Mouse (Mus musculus) lung, adult 18-20 months (tissue): ENCODE results near the gene Ins2.

Experiments used
- DNase-seq, 2 experiments: peaks; one replicate each; pipeline ENCODE4 v3.0.0; 2022; ENCODE audit warnings: mixed read lengths in 2 of 2

The Ins2 gene

GRCm38 (mm10) chr7:142663931-142664421, 79.2 kb downstream of the Ins2 start:
- DNase-seq, result no peak

- no peak for DNase-seq
Observed at GRCm38 (mm10) chr7:142663151-142663550, 80.0 kb downstream of the Ins2 start.

- DNase-seq, result no peak
Observed at GRCm38 (mm10) chr7:142661811-142662210, 81.4 kb downstream of the Ins2 start.

GRCm38 (mm10) chr7:142661046-142661445, 82.1 kb downstream of the Ins2 start:
- no peak for DNase-seq

- no peak for DNase-seq
Observed at GRCm38 (mm10) chr7:142660651-142660945, 82.6 kb downstream of the Ins2 start.

GRCm38 (mm10) chr7:142659767-142660650, 83.2 kb downstream of the Ins2 start:
- no peak for DNase-seq

GRCm38 (mm10) chr7:142659181-142659681, 84.0 kb downstream of the Ins2 start:
- DNase-seq, result peak in 1 of 2 experiments; percentile 12

- no peak for DNase-seq
Observed at GRCm38 (mm10) chr7:142658681-142659180, 84.5 kb downstream of the Ins2 start.

GRCm38 (mm10) chr7:142657821-142658614, 85.2 kb downstream of the Ins2 start:
- DNase-seq, result no peak

GRCm38 (mm10) chr7:142657341-142657791, 85.8 kb downstream of the Ins2 start:
- no peak for DNase-seq

GRCm38 (mm10) chr7:142656055-142656454, 87.1 kb downstream of the Ins2 start:
- no peak for DNase-seq

GRCm38 (mm10) chr7:142655633-142656032, 87.5 kb downstream of the Ins2 start:
- no peak for DNase-seq

- no peak for DNase-seq
Observed at GRCm38 (mm10) chr7:142653726-142654125, 89.5 kb downstream of the Ins2 start.

GRCm38 (mm10) chr7:142646676-142647075, 96.5 kb downstream of the Ins2 start:
- DNase-seq, result no peak

GRCm38 (mm10) chr7:142645045-142645444, 98.1 kb downstream of the Ins2 start:
- DNase-seq, result no peak

- no peak for DNase-seq
Observed at GRCm38 (mm10) chr7:142636178-142636577, 107.0 kb downstream of the Ins2 start.

- DNase-seq, result peak; percentile 8 to 11
Observed at GRCm38 (mm10) chr7:142630691-142631090, 112.5 kb downstream of the Ins2 start.

GRCm38 (mm10) chr7:142629806-142630205, 113.4 kb downstream of the Ins2 start:
- DNase-seq, result no peak
